Mouse (Mus musculus) layer of hippocampus, postnatal 14 days (tissue): Measurements from ENCODE around the gene Tmco4. TPM values are rescaled to one million over a fixed set of nuclear protein-coding genes. Genes with fewer than 3 reads are reported as not detected.

Source experiments
- DNase-seq, 2 experiments: peaks; one replicate each; pipeline ENCODE4 v3.0.0; 2021 to 2022; ENCODE audit warnings: low spot score in 2 of 2, mixed read lengths in 1 of 2
- total RNA-seq, 2 experiments: library from RNA; stranded (reverse); gene quantifications; 2 replicates each; pipeline ENCODE4 v1.2.3; 2021

Gene Tmco4
- total RNA-seq, 2 experiments from 2014 or later, result 2.1 to 3.0 TPM

GRCm38 (mm10) chr4:139054300-139054923 is 81.7 kb downstream of the Tmco4 start:
- DNase-seq, result peak; percentile 70 to 84

GRCm38 (mm10) chr4:139055336-139055735 is 82.6 kb downstream of the Tmco4 start:
- DNase-seq, result no peak

- DNase-seq, result no peak
These were observed 83.1 kb downstream of the Tmco4 start for GRCm38 (mm10) chr4:139055744-139056143.

- no peak for DNase-seq
These were observed 84.6 kb downstream of the Tmco4 start for GRCm38 (mm10) chr4:139057291-139057690.

- no peak for DNase-seq
These were observed 85.3 kb downstream of the Tmco4 start for GRCm38 (mm10) chr4:139058029-139058428.

- DNase-seq, result no peak
These were observed 86.9 kb downstream of the Tmco4 start for GRCm38 (mm10) chr4:139059569-139059968.

- no peak for DNase-seq
These were observed 92.1 kb downstream of the Tmco4 start for GRCm38 (mm10) chr4:139064831-139065230.

DNA sequence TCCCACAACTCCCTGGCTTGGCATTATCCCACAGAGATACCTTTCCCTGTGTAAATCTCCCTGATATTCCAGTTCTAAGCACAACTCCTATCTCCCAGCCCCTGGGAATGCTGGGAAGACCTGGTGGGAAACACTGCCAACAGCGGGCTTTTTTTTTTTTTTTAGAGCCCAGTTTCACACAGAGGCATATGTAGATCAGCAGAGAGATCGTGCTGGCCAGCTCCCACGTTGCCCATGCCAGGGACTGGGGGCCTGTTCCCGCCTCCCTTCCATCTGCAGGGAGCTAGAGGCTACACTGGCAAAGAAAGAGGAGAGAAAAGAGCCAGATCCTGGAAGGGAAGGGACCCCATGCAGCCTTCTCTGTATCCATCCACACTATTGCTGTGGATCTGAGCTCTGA is 95.6 kb downstream of the Tmco4 start:
- peak in 1 of 2 experiments; percentile 84 for DNase-seq

- DNase-seq, result no peak
These were observed 101.4 kb downstream of the Tmco4 start for GRCm38 (mm10) chr4:139074060-139074459.

DNA sequence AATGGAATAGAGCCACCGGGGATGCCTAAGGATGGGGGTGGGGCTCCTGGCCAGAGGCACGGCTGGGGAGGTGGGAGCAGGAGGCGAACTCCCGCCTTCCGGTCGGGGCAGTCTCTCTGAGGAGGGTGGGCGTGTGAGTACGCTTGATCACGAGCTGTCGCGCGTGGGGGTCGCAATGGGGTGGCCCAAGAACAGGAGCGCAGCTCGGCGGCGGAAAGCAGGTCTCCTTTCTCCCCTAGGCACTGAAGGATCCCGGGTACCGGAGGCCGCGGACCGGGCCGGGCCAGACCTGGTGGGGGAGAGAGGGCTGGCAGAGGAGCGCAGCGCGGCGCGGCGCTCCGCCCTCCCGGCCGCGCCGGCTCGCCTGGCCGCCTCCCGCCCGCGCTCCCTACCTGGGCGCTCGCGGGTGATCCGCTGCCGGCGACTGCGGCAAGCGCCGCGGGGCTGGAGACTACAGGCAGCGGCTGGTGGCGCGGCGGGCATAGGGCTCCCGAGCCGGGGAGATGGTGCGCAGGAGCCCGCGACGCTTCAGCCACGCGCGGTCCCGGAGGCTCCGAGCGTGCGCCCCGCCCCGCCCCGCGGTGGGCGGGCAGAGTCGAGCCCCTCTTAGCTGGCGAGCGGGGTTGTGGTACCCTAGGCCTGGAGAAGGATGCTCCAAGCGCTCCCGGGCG is 102.5 kb downstream of the Tmco4 start, which contains the start of gene Htr6:
Htr6 (minus strand) TSS at position 530 of the 671 bp plus-strand sequence.
- DNase-seq, result no peak

- DNase-seq, result no peak
These were observed 103.2 kb downstream of the Tmco4 start for GRCm38 (mm10) chr4:139075915-139076314.

DNA sequence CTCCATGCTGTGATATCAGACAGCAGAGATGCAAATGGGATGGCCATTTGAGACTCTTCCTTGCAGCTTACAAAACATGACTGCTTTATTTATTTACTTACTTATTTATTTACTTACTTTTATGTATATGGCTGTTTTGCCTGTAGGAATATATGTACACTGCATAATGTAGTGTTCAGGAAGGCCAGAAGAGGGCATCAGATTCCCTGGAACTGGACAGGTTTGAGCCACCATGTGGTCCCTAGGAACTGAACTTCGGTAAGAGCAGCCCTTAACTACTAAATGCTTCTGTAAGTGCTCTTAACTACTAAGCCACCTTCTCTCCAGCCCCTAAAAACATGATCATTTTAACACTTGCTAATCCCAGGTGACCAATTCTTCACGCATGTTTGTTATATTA is 105.6 kb downstream of the Tmco4 start:
- no peak for DNase-seq

GRCm38 (mm10) chr4:139078726-139079125 is 106.0 kb downstream of the Tmco4 start:
- DNase-seq, result no peak

DNA sequence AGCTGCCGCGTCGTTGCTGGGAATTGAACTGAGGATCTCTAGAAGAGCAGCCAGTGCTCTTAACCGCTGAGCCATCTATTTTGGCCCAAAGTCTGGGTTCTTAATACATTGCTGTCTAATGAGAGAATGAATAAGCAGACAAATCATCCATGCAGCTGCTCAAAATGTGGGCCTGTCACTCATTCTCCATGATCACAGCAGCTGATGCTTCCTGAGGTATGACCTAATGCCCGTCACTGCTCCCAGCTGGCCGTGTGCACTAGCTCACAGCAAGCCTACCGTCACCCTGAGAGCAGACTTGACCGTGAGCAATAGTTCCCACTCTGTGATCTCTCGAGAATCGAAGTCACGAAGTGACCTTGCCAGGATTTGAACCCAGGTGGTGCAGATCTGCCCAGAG is 106.8 kb downstream of the Tmco4 start:
- DNase-seq, result no peak

GRCm38 (mm10) chr4:139080259-139080658 is 107.6 kb downstream of the Tmco4 start:
- no peak for DNase-seq

DNA sequence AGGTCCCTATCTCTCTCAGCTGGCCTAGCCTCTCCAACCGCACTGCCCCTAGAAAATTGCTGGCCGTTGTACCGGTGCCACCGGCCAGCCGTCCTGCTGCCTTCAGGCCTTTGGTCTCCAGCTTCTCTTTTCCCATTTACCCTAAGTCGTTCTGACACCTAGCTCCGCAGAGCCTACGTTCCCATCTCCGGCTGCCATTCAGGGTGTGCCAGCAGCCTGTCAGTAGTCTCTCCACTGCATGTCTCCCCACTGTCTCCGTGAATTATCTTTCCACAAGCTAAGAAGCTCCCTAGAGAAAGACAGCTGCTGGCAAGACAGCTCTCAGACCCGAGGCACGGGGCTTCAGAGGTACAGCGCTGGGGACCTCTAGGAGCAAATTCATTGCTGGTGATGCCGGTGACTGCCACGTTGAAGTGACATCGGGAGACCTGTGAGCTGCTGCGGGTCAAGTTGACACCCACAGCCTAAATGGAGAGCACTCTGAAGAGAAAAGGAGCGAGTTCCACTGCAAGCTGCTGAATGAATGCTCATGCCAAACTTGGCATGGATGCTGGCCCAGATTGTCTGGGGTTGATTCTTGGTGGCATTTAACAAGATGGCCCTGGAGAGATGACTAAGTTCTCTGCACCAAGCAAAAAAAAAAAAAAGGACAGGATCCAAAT is 108.7 kb downstream of the Tmco4 start:
- peak in 1 of 2 experiments; percentile 71 for DNase-seq

- peak in 1 of 2 experiments; percentile 64 for DNase-seq
These were observed 110.3 kb downstream of the Tmco4 start for GRCm38 (mm10) chr4:139082790-139083564.

DNA sequence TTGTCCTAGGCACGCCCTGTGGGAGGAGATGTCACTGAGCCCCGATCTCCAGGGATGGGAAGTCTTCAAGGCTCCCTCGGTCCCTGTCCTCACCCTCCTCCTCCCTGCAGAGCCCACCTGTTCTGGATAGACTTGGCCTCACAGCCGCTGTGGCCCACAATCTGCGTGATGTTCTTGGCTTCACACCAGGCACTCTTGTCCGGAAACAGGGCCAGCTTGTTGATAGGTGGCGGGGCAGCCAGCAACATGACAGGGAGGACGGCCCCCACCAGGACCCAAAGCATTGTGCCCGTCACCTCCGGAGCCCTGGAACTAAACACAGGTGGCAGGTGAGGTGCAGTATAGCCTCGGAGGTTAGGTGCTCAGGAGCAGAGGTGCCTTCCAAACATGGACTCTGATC is 112.6 kb downstream of the Tmco4 start:
- DNase-seq, result no peak

GRCm38 (mm10) chr4:139086037-139086436 is 113.3 kb downstream of the Tmco4 start:
- peak; percentile 91 to 93 for DNase-seq

- DNase-seq, result no peak
These were observed 114.3 kb downstream of the Tmco4 start for GRCm38 (mm10) chr4:139086984-139087383.

- no peak for DNase-seq
These were observed 116.4 kb downstream of the Tmco4 start for GRCm38 (mm10) chr4:139088982-139089671.
